Mouse (Mus musculus): ENCODE measurements around the gene Ovgp1. TPM values are rescaled to one million over a fixed set of nuclear protein-coding genes. Genes with fewer than 3 reads are reported as not detected.
"Not testable (repeated sequence)": the region's sequence is repeated elsewhere in the genome, so short reads cannot be mapped to it uniquely, and the experiment has no call there.

Ovgp1 gene
- polyA plus RNA-seq, 1 experiment from 2014 or later = 1.9 TPM

DNA sequence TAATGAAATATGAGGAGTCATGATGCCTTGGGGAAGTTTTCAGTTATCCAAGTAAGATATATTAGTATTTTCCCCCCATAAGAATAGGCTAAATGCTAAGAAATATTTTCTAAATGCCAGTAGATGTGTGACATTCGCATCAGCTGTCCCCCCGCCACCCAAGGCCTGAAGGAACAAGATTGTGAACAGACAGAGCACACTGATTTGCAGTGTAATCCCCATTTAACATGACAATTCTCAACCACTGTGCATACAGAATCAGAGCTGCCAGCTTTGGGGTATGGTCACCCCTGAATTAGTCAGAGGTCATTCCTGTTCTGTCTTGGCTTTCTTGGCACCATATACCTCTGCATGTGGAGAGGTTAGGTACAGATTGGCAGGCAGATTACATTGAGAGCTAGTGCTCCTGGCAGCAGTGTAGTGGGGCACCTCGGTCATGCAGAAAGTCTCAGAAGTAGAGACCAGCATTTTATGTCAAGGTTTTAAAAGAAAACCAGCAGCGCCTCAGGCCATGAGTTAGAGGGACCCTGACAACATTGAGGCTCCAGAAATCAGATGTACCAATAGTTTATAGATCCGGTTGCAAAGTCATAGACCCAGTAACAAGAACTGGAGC, 1.6 kb upstream of the Ovgp1 start:
- no peak overlapping the region for H3K9ac ChIP-seq (ENCODE audit: low read depth, low read length)
- no peaks in the 10 kb centered on the region for H3K9me3 ChIP-seq (ENCODE audit: control insufficient read depth, low read length)
- no peak overlapping the region for H3K4me3 ChIP-seq (ENCODE audit: low read length)
- no peak overlapping the region for H3K4me2 ChIP-seq (replicated peaks; ENCODE audit: low read depth, low read length)
- H3K36me3 ChIP-seq (ENCODE audit: control insufficient read depth, insufficient read depth, low read length) = peaks cover 36% of the 10 kb centered on the region
- 85% methylated on average over 5 of the region's 5 CpGs for WGBS
- H3K4me1 ChIP-seq (ENCODE audit: control insufficient read depth, insufficient read depth, low read length) = no peaks in the 10 kb centered on the region
- ATAC-seq (ENCODE audit: low FRiP score, low TSS enrichment) = no peak; the same call in 1 of the 2 replicates
- no peaks in the 10 kb centered on the region for H3K27me3 ChIP-seq (ENCODE audit: control insufficient read depth, insufficient read depth, low read length)
- H3K27ac ChIP-seq (ENCODE audit: low read depth, low read length) = no peak overlapping the region

DNA sequence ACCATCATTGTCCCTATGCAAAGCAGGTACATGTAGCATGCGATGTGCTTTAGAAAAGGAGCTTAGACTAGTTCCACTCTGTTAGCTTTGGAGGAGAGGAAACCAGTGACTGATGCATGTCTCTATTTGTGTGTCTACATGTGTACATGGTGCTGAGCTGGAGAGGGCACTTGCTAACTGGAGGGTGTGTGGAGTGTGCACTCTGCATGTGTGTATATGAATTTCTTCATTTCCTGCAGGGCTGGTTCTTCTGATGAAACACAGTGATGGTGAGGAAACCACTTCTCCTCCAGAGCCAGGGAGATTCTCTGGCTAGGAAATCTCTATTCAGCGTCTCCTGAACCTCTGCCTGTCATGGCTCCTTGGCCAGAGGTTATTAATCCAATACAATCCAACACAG, 663 bp downstream of the Ovgp1 start:
- Histone ChIP-seq H3K36me3 (ENCODE audit: control insufficient read depth, insufficient read depth, low read length) (peaks cover 13% of the 10 kb centered on the region), H3K9me3 (ENCODE audit: control insufficient read depth, low read length) (no peaks in the 10 kb centered on the region), H3K27ac (ENCODE audit: low read depth, low read length) (no peak overlapping the region), H3K27me3 (ENCODE audit: control insufficient read depth, insufficient read depth, low read length) (no peaks in the 10 kb centered on the region), H3K4me2 (replicated peaks; ENCODE audit: low read depth, low read length) (no peak overlapping the region), H3K4me3 (ENCODE audit: low read length) (no peak overlapping the region), H3K4me1 (ENCODE audit: control insufficient read depth, insufficient read depth, low read length) (no peaks in the 10 kb centered on the region), H3K9ac (ENCODE audit: low read depth, low read length) (no peak overlapping the region)
- ATAC-seq (ENCODE audit: low FRiP score, low TSS enrichment) = no peak
- 86% methylated on average over 2 of the region's 2 CpGs for WGBS

DNA sequence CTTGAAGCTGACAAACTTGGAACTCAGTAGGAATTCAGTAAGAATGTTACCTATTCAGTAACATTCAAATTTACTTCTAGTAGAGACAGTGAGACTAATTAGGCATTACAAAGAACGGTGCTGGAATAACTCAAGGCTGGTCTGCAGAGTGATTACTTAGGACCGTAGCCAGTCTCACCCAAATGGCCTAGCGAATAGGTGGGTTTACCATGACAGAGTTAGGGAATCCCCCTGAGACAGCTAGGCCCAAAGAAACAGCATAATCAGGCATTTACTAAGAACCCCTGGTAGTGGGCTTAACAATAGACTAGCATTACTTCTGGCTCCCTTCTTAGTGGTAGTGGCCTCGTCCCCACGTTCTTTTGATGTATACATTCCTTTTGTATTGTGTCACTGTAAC, 16.1 kb downstream of the Ovgp1 start:
- not testable (repeated sequence) for H3K27ac ChIP-seq (ENCODE audit: low read depth, low read length); H3K4me2 ChIP-seq (replicated peaks; ENCODE audit: low read depth, low read length); H3K9me3 ChIP-seq (ENCODE audit: control insufficient read depth, low read length); H3K36me3 ChIP-seq (ENCODE audit: control insufficient read depth, insufficient read depth, low read length); H3K9ac ChIP-seq (ENCODE audit: low read depth, low read length); H3K4me3 ChIP-seq (ENCODE audit: low read length); H3K4me1 ChIP-seq (ENCODE audit: control insufficient read depth, insufficient read depth, low read length); H3K27me3 ChIP-seq (ENCODE audit: control insufficient read depth, insufficient read depth, low read length); ATAC-seq (ENCODE audit: low FRiP score, low TSS enrichment)
- 65% methylated on average over 5 of the region's 5 CpGs for WGBS

DNA sequence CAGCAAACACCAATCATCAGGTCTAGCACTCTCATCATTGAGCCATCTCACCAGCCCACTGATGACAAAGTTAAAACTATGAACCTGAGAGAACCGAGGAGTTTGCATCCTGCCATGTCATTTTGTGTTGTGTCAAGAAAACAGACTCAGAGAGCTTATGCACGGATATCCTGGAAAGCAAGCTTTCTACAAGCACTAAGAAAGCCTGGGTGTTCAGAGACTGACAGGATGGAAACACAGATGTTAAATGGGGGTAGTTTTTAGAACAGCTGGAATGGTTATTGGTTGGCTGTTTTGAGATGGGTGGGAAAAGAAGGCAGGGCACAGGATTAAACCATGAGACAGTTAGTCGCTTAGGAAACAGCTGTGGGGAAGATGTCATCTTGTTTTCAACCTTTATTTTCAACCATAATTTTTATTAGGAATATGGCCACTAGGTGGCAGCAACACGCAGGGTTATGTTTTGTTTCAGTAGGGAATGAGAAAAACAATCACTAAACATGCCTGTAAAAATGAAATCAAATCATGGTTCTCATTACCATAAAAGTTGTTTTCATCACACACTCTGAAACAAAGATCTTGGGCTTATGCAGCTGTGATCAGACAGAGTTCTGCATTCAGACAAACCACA, 18.3 kb downstream of the Ovgp1 start:
- no peaks in the 10 kb centered on the region for H3K9me3 ChIP-seq (ENCODE audit: control insufficient read depth, low read length)
- no peaks in the 10 kb centered on the region for H3K36me3 ChIP-seq (ENCODE audit: control insufficient read depth, insufficient read depth, low read length)
- H3K4me1 ChIP-seq (ENCODE audit: control insufficient read depth, insufficient read depth, low read length) = no peaks in the 10 kb centered on the region
- 32% methylated on average over 4 of the region's 4 CpGs for WGBS
- H3K9ac ChIP-seq (ENCODE audit: low read depth, low read length) = no peak overlapping the region
- H3K4me2 ChIP-seq (replicated peaks; ENCODE audit: low read depth, low read length) = no peak overlapping the region
- H3K4me3 ChIP-seq (ENCODE audit: low read length) = no peak overlapping the region
- ATAC-seq (ENCODE audit: low FRiP score, low TSS enrichment) = no peak
- H3K27ac ChIP-seq (ENCODE audit: low read depth, low read length) = no peak overlapping the region
- H3K27me3 ChIP-seq (ENCODE audit: control insufficient read depth, insufficient read depth, low read length) = no peaks in the 10 kb centered on the region

DNA sequence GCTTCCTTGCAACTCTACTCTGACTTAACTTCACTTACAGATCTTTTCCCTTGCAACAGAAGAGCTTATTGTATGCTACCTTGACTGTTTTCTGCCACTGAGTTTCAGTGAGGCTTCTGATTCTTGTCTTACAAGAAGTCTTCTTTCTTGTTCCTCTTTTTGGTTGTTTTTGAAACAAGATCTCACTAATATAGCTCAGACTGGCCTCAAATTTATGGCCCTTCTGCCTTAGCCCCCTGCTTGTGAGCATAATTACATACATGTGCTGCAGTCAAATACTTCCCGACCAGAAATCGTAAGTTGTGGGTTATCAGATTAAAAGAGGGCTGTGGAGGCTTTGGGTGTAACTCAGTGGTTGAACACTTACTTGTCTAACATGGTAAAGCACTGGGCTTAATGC, 21.2 kb downstream of the Ovgp1 start:
- 35% methylated on average over 2 of the region's 2 CpGs for WGBS
- no peaks in the 10 kb centered on the region for H3K9me3 ChIP-seq (ENCODE audit: control insufficient read depth, low read length)
- no peak overlapping the region for H3K4me2 ChIP-seq (replicated peaks; ENCODE audit: low read depth, low read length)
- no peaks in the 10 kb centered on the region for H3K4me1 ChIP-seq (ENCODE audit: control insufficient read depth, insufficient read depth, low read length)
- H3K27me3 ChIP-seq (ENCODE audit: control insufficient read depth, insufficient read depth, low read length) = no peaks in the 10 kb centered on the region
- no peak for ATAC-seq (ENCODE audit: low FRiP score, low TSS enrichment)
- no peak overlapping the region for H3K9ac ChIP-seq (ENCODE audit: low read depth, low read length)
- H3K27ac ChIP-seq (ENCODE audit: low read depth, low read length) = no peak overlapping the region
- no peak overlapping the region for H3K4me3 ChIP-seq (ENCODE audit: low read length)
- no peaks in the 10 kb centered on the region for H3K36me3 ChIP-seq (ENCODE audit: control insufficient read depth, insufficient read depth, low read length)

DNA sequence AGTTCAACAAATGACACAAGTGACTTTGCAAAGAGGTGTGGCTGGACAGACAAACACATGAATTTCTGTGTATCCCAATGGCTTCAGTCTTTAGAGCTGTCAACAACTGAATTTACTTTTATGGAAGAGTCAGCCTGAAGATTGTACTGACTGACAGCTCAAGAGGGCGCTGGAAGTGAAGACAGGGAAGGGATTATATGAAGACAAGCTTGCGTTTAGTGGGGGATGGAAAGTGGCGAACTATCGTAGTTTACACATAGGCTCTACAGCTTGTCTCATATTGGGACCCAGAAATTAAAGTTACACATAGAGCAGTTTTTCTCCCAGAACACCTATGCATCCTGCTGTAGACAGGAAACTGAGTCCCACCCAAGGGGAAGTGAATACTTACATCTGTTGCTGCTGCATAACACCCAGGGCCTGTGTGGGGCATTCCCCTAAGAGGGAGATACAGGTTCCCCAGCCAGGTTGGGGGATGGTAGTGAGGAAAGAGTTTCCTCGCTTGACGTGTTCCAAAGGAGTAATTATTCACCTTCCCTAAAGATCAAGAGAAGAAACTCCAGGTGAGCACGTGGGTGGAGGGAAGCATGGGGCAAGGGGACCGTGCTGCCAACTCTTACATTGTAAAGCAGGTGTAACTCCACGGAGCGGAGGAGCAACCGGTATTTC, 27.3 kb downstream of the Ovgp1 start:
- no peak overlapping the region for H3K9ac ChIP-seq (ENCODE audit: low read depth, low read length)
- ATAC-seq (ENCODE audit: low FRiP score, low TSS enrichment) = peak; percentile 62
- H3K9me3 ChIP-seq (ENCODE audit: control insufficient read depth, low read length) = no peaks in the 10 kb centered on the region
- WGBS = 18% methylated on average over 11 of the region's 11 CpGs
- no peaks in the 10 kb centered on the region for H3K27me3 ChIP-seq (ENCODE audit: control insufficient read depth, insufficient read depth, low read length)
- H3K4me2 ChIP-seq (replicated peaks; ENCODE audit: low read depth, low read length) = peak overlapping the region; percentile 30
- no peaks in the 10 kb centered on the region for H3K4me1 ChIP-seq (ENCODE audit: control insufficient read depth, insufficient read depth, low read length)
- H3K36me3 ChIP-seq (ENCODE audit: control insufficient read depth, insufficient read depth, low read length) = no peaks in the 10 kb centered on the region
- no peak overlapping the region for H3K27ac ChIP-seq (ENCODE audit: low read depth, low read length)
- no peak overlapping the region for H3K4me3 ChIP-seq (ENCODE audit: low read length)

DNA sequence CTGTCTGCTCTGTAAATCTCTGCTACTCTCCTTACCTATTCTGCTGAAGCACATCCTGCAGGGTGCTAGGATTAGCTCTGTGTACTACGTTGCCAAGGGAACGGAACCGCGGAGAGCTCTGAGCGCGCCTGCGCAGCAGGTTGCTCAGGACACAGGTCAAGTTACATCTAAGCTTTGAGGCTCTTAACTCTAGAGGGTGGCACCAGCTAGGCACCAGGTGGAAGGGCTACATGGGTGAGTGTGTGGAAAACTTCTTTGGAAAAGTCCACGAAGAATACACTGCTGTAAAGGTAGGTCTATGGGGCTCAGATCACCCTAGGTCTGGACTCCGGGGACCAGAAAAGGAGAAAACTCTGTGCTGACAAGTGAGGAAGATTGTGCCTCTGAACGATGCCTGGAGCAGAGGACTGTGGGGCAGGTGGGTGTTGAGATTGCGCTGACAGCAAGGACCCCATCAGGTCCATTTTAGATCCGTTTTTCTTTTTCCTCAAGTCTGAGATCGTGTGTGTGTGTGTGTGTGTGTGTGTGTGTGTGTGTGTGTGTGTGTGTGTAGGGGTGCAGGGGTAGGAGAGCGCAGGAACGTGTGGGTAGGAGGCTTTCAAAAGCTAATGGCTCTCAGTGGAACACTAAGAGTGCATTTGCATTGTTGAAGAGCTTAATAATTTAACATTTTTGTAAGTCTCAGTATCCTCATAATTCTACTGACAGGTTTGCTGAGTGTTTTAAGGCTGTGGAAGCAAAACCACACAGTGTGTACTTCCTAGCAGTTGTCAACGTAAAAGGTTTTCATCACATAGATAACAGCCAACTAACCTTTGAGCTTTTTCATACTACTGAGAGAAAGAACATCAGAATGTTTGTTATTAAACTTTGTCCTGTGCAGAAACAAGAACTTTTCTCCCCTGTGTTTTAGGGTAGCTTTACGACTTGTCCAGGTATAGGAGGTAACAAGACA, 28.2 kb downstream of the Ovgp1 start:
- H3K36me3 ChIP-seq (ENCODE audit: control insufficient read depth, insufficient read depth, low read length) = no peaks in the 10 kb centered on the region
- H3K4me2 ChIP-seq (replicated peaks; ENCODE audit: low read depth, low read length) = peak overlapping the region; percentile 30
- 23% methylated on average over 17 of the region's 17 CpGs for WGBS
- H3K27ac ChIP-seq (ENCODE audit: low read depth, low read length) = no peak overlapping the region
- no peaks in the 10 kb centered on the region for H3K4me1 ChIP-seq (ENCODE audit: control insufficient read depth, insufficient read depth, low read length)
- H3K9ac ChIP-seq (ENCODE audit: low read depth, low read length) = no peak overlapping the region
- H3K9me3 ChIP-seq (ENCODE audit: control insufficient read depth, low read length) = no peaks in the 10 kb centered on the region
- peak; percentile 99 for ATAC-seq (ENCODE audit: low FRiP score, low TSS enrichment)
- H3K4me3 ChIP-seq (ENCODE audit: low read length) = no peak overlapping the region
- H3K27me3 ChIP-seq (ENCODE audit: control insufficient read depth, insufficient read depth, low read length) = no peaks in the 10 kb centered on the region

DNA sequence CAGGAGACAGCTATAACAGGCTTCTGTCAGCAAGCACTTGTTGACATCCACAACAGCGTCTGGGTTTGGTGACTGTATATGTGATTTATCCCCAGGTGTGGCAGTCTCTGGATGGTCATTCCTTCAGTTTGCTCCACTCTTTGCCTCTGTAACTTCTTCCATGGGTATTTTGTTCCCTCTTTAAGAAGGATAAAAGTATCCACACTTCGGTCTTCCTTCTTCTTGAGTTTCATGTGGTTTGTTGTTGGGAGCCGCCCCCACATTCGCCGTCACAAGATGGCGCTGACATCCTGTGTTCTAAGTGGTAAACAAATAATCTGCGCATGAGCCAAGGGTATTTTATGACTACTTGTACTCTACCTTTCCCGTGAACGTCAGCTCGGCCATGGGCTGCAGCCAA, 29.8 kb downstream of the Ovgp1 start:
- ATAC-seq (ENCODE audit: low FRiP score, low TSS enrichment); H3K9me3 ChIP-seq (ENCODE audit: control insufficient read depth, low read length); H3K4me2 ChIP-seq (replicated peaks; ENCODE audit: low read depth, low read length); H3K4me3 ChIP-seq (ENCODE audit: low read length); H3K4me1 ChIP-seq (ENCODE audit: control insufficient read depth, insufficient read depth, low read length); H3K27ac ChIP-seq (ENCODE audit: low read depth, low read length); H3K36me3 ChIP-seq (ENCODE audit: control insufficient read depth, insufficient read depth, low read length); H3K9ac ChIP-seq (ENCODE audit: low read depth, low read length); H3K27me3 ChIP-seq (ENCODE audit: control insufficient read depth, insufficient read depth, low read length): not testable (repeated sequence)
- WGBS = 52% methylated on average over 10 of the region's 10 CpGs
